Mouse (Mus musculus): ENCODE data around the gene Sfxn2. TPM values are rescaled to one million over a fixed set of nuclear protein-coding genes. Genes with fewer than 3 reads are reported as not detected.
A peak's percentile ranks its signal among the peaks of the same experiment; 100 is the strongest.

Gene Sfxn2
- total RNA-seq, 2 experiments from 2014 or later: 4.3 to 7.1 TPM

DNA sequence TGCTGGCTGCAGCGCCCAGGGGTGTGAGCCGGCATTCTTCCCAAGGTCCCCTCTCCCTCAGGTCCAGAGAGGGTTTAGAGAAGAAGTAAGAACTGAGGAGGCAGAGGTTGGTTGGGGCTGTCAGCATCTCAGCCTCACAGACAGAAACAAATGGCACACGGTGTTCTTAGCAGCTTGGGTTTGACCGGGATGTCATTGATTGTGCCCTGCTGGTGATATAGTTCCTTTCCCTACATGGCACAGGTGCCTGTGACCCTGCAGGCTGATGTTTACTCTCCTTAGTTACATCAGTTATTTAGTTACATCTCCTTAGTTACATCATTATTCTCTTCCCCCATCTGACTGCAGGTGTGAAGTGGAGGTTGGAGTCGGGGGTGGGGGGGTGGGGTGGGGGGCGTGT is 18.4 kb downstream of the Sfxn2 start:
- intact Hi-C loops (cut with DNase I): loop anchor here (10.0 kb wide), 1 partner anchor 283 kb away; no protein-coding TSS in a partner anchor
- DNase-seq (ENCODE audit: low spot score in 2 of 2): no peak

DNA sequence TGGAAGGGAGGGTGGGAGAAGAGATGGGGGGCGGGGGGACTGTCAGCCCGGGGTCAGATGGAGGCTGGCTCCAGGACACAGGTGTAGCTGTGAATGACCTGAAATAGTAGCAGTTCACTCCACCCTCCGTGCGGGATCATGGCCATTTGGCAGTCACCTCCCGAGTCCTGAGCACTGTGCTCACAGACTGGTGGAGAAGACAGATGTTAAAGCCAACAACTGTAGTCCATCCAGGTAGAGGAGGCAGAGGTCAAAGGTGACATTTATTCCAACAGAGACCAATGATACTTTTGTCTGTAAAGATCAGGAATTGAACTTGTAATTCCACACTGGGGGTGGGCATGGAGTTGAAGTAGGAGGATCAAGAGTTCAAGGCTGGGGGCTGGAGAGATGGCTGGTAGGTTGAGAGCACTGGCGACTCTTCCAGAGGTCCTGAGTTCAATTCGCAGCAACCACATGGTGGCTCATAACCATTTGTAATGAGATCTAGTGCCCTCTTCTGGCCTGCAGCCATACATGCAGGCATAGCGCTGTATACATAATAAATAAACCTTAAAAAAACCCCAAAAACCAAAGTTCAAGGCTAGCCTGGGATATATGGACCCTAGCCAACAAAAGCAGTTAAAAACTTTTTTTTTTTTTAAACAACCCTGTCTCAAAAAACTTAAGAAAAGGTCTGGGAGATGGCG is 19.7 kb downstream of the Sfxn2 start:
- intact Hi-C loops (cut with DNase I): loop anchor here (10.0 kb wide), 1 partner anchor 282 kb away; no protein-coding TSS in a partner anchor
- DNase-seq (ENCODE audit: low spot score in 2 of 2): no peak

DNA sequence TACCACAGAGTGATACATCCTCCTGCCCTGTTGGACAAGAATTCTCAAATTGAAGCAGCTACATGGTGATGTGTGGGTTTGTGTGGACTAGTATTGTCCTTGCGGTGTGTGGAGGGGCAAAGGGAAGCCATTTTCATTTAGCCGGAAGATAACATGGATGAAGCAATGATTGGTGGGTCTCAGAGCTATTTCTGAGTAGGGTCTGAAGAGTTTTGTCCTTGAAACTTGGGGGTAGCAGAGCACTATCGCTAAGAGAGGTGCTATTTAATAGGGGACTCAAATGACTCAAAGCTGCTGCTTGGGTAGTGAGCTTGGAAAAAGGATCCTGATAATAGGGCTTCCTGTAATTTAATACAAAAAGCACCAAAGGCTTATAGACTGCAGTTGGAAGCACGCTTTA is 25.0 kb downstream of the Sfxn2 start:
- intact Hi-C loops (cut with DNase I): loop anchor here (10.0 kb wide), 1 partner anchor 277 kb away; no protein-coding TSS in a partner anchor
- no peak for DNase-seq (ENCODE audit: low spot score in 2 of 2)

DNA sequence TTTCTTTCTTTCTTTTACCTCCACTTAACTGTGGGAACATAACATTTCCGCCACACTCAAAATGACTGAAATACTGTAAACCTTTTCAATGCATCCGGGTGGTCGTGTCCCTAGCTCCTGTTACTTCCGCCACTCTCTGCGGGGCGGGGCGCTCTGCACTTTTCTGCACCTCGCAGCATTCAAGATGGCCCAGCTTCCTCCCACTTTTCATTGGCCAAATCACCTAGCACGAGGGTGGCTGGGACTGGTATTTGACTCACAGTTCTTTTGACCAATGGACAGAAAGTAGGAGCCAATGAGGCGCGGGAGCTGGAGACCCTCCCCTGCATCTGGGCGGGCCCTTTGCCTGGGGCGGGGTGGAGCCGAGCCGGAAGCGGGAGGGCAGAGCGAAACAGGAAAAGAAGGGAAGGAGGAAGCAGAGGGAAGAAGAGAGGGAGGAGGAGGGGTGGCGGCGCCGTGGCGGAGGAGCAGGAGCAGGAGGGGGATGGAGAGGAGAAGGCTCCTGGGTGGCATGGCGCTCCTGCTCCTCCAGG is 25.6 kb downstream of the Sfxn2 start, which contains the start of gene Wbp1l:
Gene Wbp1l (plus strand): TSS at position 365 of the 533 bp plus-strand sequence.
- intact Hi-C loops (cut with DNase I): loop anchor here (10.0 kb wide), 1 partner anchor 276 kb away; no protein-coding TSS in a partner anchor
- DNase-seq (ENCODE audit: low spot score in 2 of 2): peak; percentile 95 to 96

DNA sequence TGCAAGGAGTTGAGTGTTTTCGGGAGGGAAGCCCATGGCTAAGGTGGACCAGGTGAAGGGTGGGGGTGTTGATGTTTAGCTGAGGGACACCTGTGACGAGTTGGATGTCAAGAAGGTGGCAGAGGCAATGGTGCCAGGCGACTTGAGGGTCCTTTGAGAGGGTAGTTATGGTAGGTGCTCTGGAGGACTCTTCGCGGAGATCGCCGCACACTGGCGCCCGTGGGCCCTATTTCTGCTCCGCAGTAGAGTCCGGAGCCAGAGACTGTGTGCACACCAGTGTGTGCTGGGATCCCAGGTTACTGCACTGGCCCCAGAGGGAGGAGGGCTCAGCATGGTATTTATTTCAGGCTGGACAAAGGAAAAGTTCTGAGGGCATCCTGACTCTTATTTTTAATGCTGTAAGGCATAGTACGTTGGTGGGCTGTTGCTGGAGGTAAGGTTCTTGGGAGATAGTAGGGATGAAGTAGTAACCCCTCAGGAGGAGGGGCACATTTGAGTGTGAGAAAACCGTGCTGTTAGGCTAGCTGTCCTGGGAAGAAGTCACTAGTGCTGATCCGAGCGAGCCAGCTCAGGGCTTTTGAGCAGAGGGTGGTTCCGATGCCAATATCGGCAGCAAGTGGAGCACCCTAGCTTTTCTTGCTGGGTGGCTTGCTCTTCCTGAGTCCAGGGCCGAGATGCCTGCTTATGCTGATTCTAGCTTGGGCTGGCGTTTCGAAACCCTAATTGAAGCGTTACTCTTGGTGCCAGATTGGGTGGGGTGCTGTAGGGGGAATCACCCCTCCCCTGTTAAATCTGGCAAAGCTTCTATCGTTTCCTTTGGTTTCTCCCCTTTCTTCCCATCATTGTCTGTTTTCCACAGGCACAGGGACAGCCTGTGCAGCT is 26.5 kb downstream of the Sfxn2 start:
- DNase-seq (ENCODE audit: low spot score in 2 of 2): peak; percentile 18 to 30
- intact Hi-C loops (cut with DNase I): loop anchor here (5.0 to 10.0 kb wide), 2 partner anchors 43 to 275 kb away; no protein-coding TSS in a partner anchor

DNA sequence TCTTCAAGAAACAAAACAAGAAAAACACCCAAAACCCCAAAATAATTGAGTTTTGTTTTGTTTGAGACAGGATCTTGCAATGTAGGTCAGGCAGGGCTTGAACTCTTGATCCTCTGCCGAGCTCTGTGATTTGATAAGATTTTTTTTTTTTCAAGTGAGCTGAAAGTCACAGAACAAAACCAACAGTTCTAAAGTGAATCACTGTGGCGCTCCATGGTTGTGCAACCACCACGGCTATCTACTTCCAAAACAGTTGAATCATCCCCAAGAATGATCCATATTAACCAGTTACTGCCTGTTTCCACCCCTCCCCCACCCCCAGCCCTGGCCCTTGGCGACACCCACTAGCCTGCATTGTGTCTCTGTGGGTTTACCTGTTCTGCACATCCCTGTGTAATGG is 27.2 kb downstream of the Sfxn2 start:
- DNase-seq (ENCODE audit: low spot score in 2 of 2): no peak
- intact Hi-C loops (cut with DNase I): loop anchor here (5.0 kb wide), 1 partner anchor 42 kb away; no protein-coding TSS in a partner anchor

DNA sequence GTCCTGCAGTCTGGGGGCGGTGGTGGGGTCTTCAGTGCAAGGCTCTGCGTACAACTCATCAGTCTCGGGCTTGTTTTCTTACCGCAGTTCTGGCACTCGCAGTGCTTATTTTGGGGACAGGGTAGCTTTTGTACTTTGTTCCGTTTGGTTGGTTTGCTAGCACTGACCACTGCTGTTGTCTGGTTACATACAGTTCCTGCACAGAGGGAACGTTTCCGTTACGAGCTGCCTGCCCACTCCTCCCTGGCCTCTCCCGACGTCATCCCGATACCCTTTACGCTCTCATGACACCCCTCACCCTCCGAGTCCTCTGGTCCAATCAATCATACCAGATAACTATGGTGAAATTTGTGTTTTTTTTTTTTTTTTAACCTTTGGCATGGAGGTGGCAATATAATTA is 28.3 kb downstream of the Sfxn2 start:
- no peak for DNase-seq (ENCODE audit: low spot score in 2 of 2)
- intact Hi-C loops (cut with DNase I): loop anchor here (5.0 kb wide), 1 partner anchor 41 kb away; no protein-coding TSS in a partner anchor

DNA sequence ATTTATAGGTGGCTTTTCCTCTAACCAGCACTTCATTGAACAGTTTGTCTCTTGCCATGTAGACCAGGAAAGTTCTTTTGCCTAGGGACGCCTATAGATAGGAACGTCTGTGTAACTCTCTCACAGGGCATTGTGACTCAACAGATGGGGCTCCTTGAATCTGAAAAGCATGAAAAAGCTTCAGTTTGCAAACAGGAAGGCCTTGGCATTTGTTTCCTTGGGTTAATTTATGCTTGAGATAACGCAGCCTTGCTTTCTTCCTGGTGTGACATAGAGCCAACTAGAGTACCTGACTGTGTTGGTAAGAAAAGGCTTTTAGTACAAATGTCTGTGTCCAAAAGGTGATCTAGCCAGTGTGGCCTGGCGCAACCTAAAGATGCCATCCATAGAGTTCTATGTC is 29.2 kb downstream of the Sfxn2 start:
- intact Hi-C loops (cut with DNase I): loop anchor here (5.0 kb wide), 1 partner anchor 40 kb away; no protein-coding TSS in a partner anchor
- DNase-seq (ENCODE audit: low spot score in 2 of 2): no peak

DNA sequence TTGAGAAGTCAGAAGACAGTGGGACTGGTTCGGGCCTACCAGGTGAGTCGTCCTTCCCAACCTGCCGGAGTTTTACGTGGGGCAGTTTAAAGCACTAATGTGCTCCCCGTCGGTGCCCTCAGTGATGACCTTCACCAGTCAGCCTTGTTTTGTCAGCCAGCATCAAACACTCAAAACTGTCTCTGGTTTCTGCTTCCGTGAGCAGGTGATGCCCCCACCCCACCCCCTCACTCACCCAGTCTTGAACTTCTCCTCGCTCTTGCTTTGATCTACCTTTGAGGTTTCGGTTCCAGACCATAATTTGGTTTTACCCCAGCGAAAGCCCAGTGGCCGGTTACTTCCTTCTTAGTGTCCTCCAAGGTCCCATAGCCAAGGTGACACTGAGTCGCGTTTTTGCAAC is 33.6 kb downstream of the Sfxn2 start:
- DNase-seq (ENCODE audit: low spot score in 2 of 2): no peak
- intact Hi-C loops (cut with DNase I): no loop called here

DNA sequence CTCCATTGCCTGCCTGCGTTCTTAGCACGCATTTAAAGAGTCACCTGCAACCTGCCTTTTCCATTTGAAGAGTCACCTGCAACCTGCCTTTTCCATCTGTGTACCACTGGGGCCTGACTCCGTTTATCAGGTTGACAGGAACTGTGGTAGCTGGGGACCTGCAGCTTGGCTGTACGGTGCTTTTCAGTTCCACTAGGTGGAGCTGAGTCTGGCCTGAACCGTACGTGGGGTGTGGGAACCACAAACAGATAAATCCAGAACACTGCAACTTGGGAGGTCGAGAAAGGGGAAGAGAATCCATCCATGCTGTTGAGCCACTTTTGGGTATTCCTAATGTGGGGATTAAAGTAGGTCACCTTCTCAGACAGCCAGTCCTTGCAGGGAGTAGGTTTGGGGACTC is 34.3 kb downstream of the Sfxn2 start:
- no peak for DNase-seq (ENCODE audit: low spot score in 2 of 2)
- intact Hi-C loops (cut with DNase I): no loop called here

DNA sequence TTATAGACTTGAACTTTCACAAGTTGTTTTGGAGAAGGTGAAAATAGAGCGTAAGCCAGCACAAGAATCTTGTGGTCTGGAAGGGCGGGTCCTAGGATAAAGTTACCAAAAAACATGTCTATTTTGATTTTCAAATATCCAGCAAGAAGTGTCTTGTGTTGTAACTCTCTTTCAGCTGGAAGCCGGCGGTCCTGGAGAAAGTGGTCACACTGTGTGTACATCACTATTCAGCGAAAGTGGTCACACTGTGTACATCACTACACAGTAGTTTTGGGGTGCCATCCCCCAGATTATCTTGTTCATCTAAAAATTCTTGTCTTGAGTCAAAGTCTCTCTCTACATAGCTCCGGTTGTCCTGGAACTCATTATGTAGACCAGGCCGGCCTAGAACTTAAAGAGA is 35.0 kb downstream of the Sfxn2 start:
- DNase-seq (ENCODE audit: low spot score in 2 of 2): no peak
- intact Hi-C loops (cut with DNase I): no loop called here

DNA sequence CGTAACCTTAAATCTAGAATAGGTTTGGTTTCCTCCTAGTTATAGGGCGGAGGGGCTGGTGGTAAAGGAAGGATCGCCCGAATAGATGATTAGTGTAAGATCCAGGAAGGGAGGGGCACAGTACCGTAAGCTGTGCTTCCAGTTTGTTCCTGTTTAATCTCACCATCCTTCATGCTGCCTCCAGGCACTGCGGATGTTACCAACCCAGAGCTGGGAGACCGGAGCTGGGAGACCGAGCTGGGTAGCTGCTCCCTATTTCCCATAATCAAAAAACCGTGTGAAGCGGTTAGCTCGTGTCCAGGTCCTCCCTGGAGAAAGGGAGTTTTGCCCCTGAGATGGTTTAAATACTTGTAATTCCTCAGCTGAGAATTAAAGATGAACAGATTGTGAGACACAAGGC is 43.2 kb downstream of the Sfxn2 start:
- DNase-seq (ENCODE audit: low spot score in 2 of 2): no peak
- intact Hi-C loops (cut with DNase I): no loop called here

DNA sequence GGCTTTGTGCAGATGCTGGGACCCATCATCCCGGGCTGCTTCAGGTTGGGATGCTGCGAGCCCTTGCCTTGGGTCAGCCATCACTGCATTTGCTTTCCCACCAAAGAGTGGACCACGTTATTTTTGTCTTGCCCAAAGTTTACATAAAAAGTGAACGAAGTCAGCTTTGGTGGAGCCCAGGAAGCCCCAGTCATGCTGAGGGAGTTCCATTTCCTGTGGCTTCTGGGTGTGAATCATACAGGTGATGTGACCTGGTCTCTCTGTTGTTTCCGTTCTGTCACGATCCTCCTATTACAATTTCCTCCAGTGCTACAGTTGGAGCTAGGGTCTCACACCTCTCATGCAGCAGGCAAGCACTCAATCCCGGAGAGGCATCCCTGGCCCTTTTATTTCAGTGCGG is 44.2 kb downstream of the Sfxn2 start:
- intact Hi-C loops (cut with DNase I): no loop called here
- no peak for DNase-seq (ENCODE audit: low spot score in 2 of 2)

DNA sequence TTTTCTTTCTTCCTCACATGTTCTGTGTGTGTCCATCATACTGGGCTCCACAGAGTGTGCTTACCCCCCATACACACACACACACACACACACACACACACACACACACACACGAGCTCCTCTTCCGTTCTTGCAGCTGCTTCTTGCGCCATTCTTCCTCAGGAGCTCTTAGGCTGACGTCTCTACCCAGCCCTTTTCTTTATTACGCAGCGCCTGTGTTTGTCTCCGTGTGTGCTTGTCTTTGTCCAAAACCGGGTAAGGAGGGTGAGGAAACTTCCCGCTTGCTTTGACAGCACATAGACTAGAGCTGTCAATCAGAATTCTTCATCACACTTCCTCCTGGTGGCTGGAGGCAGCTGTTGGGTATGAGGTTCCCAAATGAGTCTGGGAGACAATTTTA is 45.2 kb downstream of the Sfxn2 start:
- intact Hi-C loops (cut with DNase I): no loop called here
- no peak for DNase-seq (ENCODE audit: low spot score in 2 of 2)

DNA sequence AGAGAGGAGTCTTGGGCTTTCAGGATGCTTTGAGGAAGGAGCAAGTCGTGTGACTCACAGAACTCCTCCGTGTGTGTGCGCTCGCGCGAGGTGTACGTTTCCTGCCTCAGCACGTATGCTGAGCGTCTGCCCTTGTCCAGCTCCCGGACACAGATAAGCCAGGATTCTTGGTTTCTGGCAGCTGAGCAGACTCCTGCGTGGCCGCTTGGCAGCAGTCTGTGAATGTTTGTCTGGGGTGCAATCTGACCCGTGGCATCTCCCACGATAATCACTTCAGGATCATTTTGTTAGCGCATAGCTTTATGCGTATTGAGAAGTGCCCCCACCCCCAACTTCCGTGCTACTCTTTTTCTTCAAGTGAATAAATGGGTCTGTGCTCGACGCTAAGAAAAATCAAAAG is 45.8 kb downstream of the Sfxn2 start:
- intact Hi-C loops (cut with DNase I): no loop called here
- DNase-seq (ENCODE audit: low spot score in 2 of 2): no peak

DNA sequence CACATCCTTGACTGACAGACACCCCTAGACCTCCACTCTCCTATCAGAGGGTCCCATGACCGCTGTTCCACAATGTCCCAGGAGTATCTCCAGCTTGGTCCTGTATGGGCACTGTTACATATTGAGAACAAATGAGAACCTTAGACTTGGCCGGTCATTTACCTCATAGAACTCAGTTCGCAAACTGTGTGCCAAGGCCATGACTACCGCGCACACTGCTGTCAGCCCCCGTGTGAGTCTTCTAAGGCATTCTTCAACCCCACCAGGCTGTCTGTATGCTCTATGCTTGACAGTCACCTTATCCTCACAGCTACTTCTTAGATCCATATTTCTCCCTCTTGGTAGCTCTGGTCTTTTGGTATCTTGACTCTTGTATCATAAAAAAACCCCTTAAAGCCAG is 46.4 kb downstream of the Sfxn2 start:
- intact Hi-C loops (cut with DNase I): no loop called here
- no peak for DNase-seq (ENCODE audit: low spot score in 2 of 2)

DNA sequence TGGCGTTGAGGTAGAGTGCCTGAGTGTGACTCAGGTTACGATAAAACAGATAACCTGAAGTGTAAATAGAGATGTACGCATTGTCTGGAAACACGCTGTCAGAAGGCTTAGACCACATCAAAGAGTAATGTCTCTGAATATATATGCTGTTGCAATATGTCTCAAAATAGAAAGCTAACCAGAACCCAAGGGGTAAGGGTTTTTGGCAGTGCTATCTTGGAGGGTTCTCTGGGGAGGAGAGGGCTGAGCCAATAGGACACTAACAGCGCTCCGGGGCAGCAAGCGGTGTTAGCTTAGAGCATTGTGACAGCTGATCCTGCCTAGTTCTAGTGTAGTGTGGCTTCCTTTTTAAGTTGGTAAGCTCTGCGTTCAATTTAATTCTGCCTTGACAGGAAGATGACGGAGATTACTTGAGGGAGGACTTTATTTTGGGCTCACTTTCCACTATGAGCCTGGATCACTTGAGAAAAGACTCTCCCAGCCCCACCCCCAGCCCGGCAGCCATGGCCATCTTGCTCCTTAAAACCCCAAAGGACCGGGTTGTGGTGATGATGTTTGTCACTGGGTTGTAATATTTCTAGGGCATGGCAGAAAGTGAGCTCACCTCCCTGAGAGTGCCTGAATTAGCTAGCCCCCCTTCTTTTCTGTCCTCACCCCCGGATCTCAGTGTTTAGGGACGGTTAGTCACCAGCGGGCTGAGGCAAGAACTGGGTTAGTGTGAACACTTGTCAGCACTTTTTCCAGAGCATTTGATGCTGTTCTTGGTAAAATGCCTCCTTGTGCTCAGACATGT is 47.0 kb downstream of the Sfxn2 start:
- intact Hi-C loops (cut with DNase I): no loop called here
- peak; percentile 60 to 69 for DNase-seq (ENCODE audit: low spot score in 2 of 2)

DNA sequence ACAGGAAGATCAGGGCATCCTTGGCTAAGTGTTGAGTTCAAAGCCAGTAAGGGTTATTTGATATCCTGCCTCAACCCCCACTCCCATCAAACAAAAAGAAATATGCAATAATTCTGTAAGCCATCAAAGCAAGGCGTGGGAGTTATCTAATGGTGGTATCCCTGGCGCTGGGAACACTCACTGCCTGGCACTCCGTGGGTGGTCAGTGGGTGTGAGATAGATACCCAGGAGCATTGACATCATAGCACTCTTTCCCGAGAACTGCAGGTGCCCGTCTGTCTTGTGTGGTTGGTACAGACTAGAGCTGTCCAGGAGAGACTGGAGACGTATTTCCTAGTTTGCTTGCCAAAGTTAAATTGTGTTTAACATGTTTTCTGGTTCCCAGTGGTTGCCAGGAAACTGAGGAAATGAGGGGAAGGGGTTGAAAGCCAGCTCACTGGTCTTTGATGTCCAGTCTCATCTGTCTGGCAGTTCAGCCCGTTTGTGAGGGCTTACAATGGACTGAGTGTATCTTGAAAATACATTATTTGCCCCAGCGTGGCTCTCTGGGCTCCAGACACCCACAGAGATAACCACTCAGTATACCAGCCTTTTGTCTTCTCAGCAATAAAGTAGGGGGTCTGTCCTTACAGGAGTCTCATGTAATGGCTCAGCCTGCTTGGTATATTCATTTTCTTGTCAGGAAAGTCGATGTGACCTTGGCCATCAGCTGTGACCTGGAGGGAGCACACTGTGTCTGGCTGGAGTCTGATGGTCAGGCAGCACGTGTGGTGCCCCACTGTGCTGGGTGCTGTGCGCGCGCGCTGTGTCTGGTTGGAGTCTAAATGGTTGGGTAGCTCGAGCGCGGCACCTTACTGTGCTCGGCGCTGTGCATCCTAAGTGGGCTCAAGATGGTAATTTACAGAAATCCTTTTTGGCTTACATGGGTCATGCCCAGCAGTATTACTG is 48.3 kb downstream of the Sfxn2 start:
- DNase-seq (ENCODE audit: low spot score in 2 of 2): no peak
- intact Hi-C loops (cut with DNase I): no loop called here
